9 mouse cellular contexts compared by ENCODE assay signal in genomic region chr8:92856273-92856986, GRCm38 (mm10). TPM values are rescaled to one million over a fixed set of nuclear protein-coding genes. Genes with fewer than 3 reads are reported as not detected.
DNase-seq lines count a peak whose midpoint lies in the region; ATAC-seq and TF ChIP-seq lines count a peak whose summit lies in the region.
"Had no signal": no experiment of that assay in that cellular context is flagged by ENCODE, and none has a peak within 500 bp of the region (broad histone marks: within the 10 kb centered on the region; RNA-seq: fewer than 3 reads in every experiment).

No protein-coding gene starts in this region.

- 0 out of 2 replicates have a peak, but pooled peaks cover 5% of the 10 kb centered on the region for H3K4me1 ChIP-seq in heart, postnatal 0 days (ENCODE audit: control insufficient read depth, insufficient read depth)
- H3K4me1 ChIP-seq in embryonic fibroblast, embryonic 13.5 days (ENCODE audit: control insufficient read depth, insufficient read depth, low read length) = no peaks in the 10 kb centered on the region
- peaks cover 3% of the 10 kb centered on the region; the same call in 1 of the 2 replicates for H3K4me1 ChIP-seq in liver, embryonic 15.5 days (replicated peaks)

- H3K9me3 ChIP-seq in heart, postnatal 0 days (replicated peaks; ENCODE audit: control insufficient read depth, low read length) = no peaks in the 10 kb centered on the region
- H3K9me3 ChIP-seq in liver, embryonic 15.5 days (replicated peaks) = no peaks in the 10 kb centered on the region

- TF ChIP-seq POLR2A in embryonic fibroblast, embryonic 13.5 days (IDR thresholded peaks at IDR 0.05; ENCODE audit: low read depth, low read length) = no peak

- no peak overlapping the region for H3K27ac ChIP-seq in heart, postnatal 0 days (ENCODE audit: low read depth)
- no peak overlapping the region for H3K27ac ChIP-seq in embryonic fibroblast, embryonic 13.5 days (ENCODE audit: insufficient read depth, low read length)
- H3K27ac ChIP-seq in liver, embryonic 15.5 days (replicated peaks) = no peak overlapping the region

- TF ChIP-seq CTCF in heart, postnatal 0 days (IDR thresholded peaks at IDR 0.05; ENCODE audit: low read depth) = no peak
- TF ChIP-seq CTCF in embryonic fibroblast, embryonic 13.5 days (IDR thresholded peaks at IDR 0.05; ENCODE audit: borderline replicate concordance, insufficient read depth, low read length) = no peak

- no peak for ATAC-seq in heart, postnatal 0 days (ENCODE audit: insufficient read depth, low read depth)
- no peak for ATAC-seq in liver, embryonic 15.5 days (ENCODE audit: insufficient read depth)

- 0 out of 2 replicates have a peak, but pooled peaks cover 5% of the 10 kb centered on the region for H3K36me3 ChIP-seq in heart, postnatal 0 days (replicated peaks; ENCODE audit: control insufficient read depth, insufficient read depth, low read length)
- H3K36me3 ChIP-seq in liver, embryonic 15.5 days (replicated peaks) = no peaks in the 10 kb centered on the region

- DNase-seq in heart, postnatal 0 days (ENCODE audit: low spot score) = no peak
- DNase-seq in heart, postnatal 14 days = no peak
- peak; percentile 88 for DNase-seq in MEL-GATA-1-ER (ENCODE audit: extremely low read depth, low read depth)
- no peak for DNase-seq in spleen, postnatal 10 days (ENCODE audit: low spot score in 2 of 2)
- DNase-seq in right cerebral cortex, adult 2 months (ENCODE audit: low spot score in 2 of 2) = no peak
- no peak for DNase-seq in adrenal gland, adult 8-10 months
- DNase-seq: layer of hippocampus, postnatal 36 days had no signal

- no peak for TF ChIP-seq EP300 in heart, postnatal 0 days (IDR thresholded peaks at IDR 0.05; ENCODE audit: low read depth)

- intact Hi-C loops in heart, postnatal 14 days (cut with DNase I) = no loop called here

- H3K27me3 ChIP-seq in heart, postnatal 0 days (ENCODE audit: control insufficient read depth, insufficient read depth, low read length) = peaks cover 16% of the 10 kb centered on the region
- H3K27me3 ChIP-seq in liver, embryonic 15.5 days = peaks cover 27% of the 10 kb centered on the region

- no peak overlapping the region for H3K9ac ChIP-seq in heart, postnatal 0 days (replicated peaks; ENCODE audit: low read depth, low read length)
- H3K9ac ChIP-seq in liver, embryonic 15.5 days = no peak overlapping the region

- H3K4me2 ChIP-seq in heart, postnatal 0 days (ENCODE audit: low read depth, low read length) = peak overlapping the region; percentile 81; the same call in 1 of the 2 replicates
- H3K4me2 ChIP-seq in liver, embryonic 15.5 days = peak overlapping the region; percentile 69

- peak overlapping the region; percentile 60; the same call in 1 of the 2 replicates for H3K4me3 ChIP-seq in heart, postnatal 0 days (ENCODE audit: low read depth, low read length)
- peak overlapping the region; percentile 75 for H3K4me3 ChIP-seq in embryonic fibroblast, embryonic 13.5 days (ENCODE audit: insufficient read depth, low read length)
- H3K4me3 ChIP-seq in liver, embryonic 15.5 days (replicated peaks) = peak overlapping the region; percentile 54

- 67% methylated on average over 7 of the region's 7 CpGs for WGBS in heart, postnatal 0 days
- WGBS in liver, embryonic 15.5 days (ENCODE audit: insufficient replicate concordance) = 16% methylated on average over 7 of the region's 7 CpGs

RNA-seq across cellular contexts. Expression of gene Lpcat2, which starts 1.3 kb away (rescaled TPM):
- 1.5 and 4.9 TPM in 2 replicates for total RNA-seq in heart, postnatal 0 days (2014; rRNA removed; ENCODE audit: low replicate concordance)
- polyA plus RNA-seq in heart, postnatal 0 days (2015; fragmentation: Nextera tagmentation; extraction: Ambion mirVana) = 2.8 and 3.0 TPM in 2 replicates
- total RNA-seq in heart, postnatal 14 days (2021) = 1 to 10 TPM; 1.6 to 1.9 TPM
- 4.3 and 7.6 TPM in 2 replicates for polyA plus RNA-seq in embryonic fibroblast, embryonic 13.5 days (2011; ENCODE audit: insufficient read length, low read depth, missing spikeins)
- polyA plus RNA-seq in liver, embryonic 15.5 days (2015; fragmentation: Nextera tagmentation; extraction: Ambion mirVana) = 4.3 and 4.5 TPM in 2 replicates
- 10 to 100 TPM in 2 of 4 experiments, 1 to 10 TPM in 2; 2.8 to 21.3 (median 11.3) TPM for total RNA-seq in adrenal gland, adult 8-10 months (2022)

RNA-seq across cellular contexts. Expression of gene Mmp2, which starts 29.3 kb away (rescaled TPM):
- 92.6 and 113 TPM in 2 replicates for total RNA-seq in heart, postnatal 0 days (2014; rRNA removed; ENCODE audit: low replicate concordance)
- polyA plus RNA-seq in heart, postnatal 0 days (2015; fragmentation: Nextera tagmentation; extraction: Ambion mirVana) = 83.6 and 89.0 TPM in 2 replicates
- total RNA-seq in heart, postnatal 14 days (2021) = 100 to 1,000 TPM; 132 to 154 TPM
- polyA plus RNA-seq in embryonic fibroblast, embryonic 13.5 days (2011; ENCODE audit: insufficient read length, low read depth, missing spikeins) = 359 and 374 TPM in 2 replicates
- polyA plus RNA-seq in liver, embryonic 15.5 days (2015; fragmentation: Nextera tagmentation; extraction: Ambion mirVana) = 9.5 and 10.7 TPM in 2 replicates
- total RNA-seq in adrenal gland, adult 8-10 months (2022) = 10 to 100 TPM; 17.9 to 57.2 (median 28.4) TPM

RNA-seq across cellular contexts. Expression of gene Capns2, which starts 44.8 kb away (rescaled TPM):
- 0.38 TPM in 1 of 2 replicates, not detected in the other for total RNA-seq in heart, postnatal 0 days (2014; rRNA removed; ENCODE audit: low replicate concordance)
- polyA plus RNA-seq in heart, postnatal 0 days (2015; fragmentation: Nextera tagmentation; extraction: Ambion mirVana) = 0.11 TPM in 1 of 2 replicates, not detected in the other
- total RNA-seq in heart, postnatal 14 days (2021) = under 1 TPM; 0.22 to 0.29 TPM
- 1.7 TPM in 1 of 2 replicates, not detected in the other for polyA plus RNA-seq in embryonic fibroblast, embryonic 13.5 days (2011; ENCODE audit: insufficient read length, low read depth, missing spikeins)
- polyA plus RNA-seq in liver, embryonic 15.5 days (2015; fragmentation: Nextera tagmentation; extraction: Ambion mirVana) = 0.12 TPM in 2 replicates
- total RNA-seq in adrenal gland, adult 8-10 months (2022) = 1 to 10 TPM in 2 of 4 experiments, under 1 TPM in 1, not detected in 1; 0.28 to 2.1 (median 1.4) TPM
